Mouse (Mus musculus) layer of hippocampus, adult 18-20 months (tissue): ENCODE results near the gene Arid3c. TPM values are rescaled to one million over a fixed set of nuclear protein-coding genes. Genes with fewer than 3 reads are reported as not detected.
"Not testable (repeated sequence)": the region's sequence is repeated elsewhere in the genome, so short reads cannot be mapped to it uniquely, and the experiment has no call there.

Source experiments
- DNase-seq, 2 experiments: peaks; one replicate each; pipeline ENCODE4 v3.0.0; 2022; ENCODE audit warnings: low spot score in 2 of 2
- long read RNA-seq: library from polyadenylated mRNA; stranded (forward); transcript quantifications from one replicate; pipeline ENCODE4 v2.0.0, GENCODE M21; 2021
- total RNA-seq, 2 experiments: library from RNA; stranded (reverse); gene quantifications; 2 replicates each; pipeline ENCODE4 v1.2.3; 2021

Arid3c gene
- not detected for total RNA-seq
- long read RNA-seq = 0 reads

DNA sequence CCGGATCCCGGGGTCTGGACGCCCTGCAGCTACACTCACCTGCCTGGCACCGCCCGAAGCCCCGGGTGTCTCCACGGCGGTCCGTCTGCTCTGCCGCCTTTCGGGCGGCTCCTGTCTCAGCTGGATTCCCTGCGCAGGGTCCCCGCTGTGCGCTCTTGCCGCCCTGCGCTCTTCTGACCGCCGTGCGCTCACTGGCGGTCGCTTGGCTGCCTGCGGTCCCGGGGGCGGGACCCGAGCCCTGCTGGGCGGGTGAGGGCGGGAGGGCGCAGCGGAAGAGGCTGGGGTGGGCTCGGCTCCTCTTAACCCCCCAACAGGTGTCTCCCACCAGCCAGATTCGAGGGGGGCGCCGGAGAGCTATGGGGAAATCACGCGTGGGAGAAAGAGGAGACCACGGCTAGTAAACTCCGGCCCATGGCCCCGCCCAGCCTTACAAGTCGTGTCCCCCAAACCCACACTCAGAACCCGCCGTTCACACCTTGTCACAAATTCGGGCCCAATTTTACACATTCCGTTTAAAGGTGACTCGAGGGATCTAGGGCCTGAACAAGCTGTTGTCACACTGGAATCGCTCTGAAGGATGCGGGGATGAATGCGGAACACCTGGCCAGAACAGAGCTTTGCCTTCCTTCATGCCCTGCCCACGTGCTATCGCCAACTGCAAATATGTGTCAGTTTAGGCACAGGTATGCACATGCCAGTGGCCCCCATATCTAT is at the start of gene Arid3c:
Gene Arid3c (minus strand): TSS at position 91 of the 714 bp plus-strand sequence.
- no peak for DNase-seq

DNA sequence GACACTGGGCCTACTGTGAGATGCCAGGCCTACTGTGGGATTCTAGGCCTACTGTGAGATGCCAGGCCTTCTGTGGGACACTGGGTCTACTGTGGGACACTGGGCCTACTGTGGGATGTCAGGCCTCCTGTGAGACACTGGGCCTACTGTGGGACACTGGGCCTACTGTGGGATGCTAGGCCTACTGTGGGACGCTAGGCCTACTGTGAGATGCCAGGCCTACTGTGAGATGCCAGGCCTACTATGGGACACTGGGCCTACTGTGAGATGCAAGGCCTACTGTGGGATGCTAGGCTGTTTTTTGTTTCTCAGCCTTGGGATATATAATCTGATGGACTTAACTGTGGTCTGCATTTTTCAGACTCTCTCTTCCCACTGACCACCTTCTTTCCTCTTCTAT is 44.9 kb upstream of the Arid3c start:
- not testable (repeated sequence) for DNase-seq

DNA sequence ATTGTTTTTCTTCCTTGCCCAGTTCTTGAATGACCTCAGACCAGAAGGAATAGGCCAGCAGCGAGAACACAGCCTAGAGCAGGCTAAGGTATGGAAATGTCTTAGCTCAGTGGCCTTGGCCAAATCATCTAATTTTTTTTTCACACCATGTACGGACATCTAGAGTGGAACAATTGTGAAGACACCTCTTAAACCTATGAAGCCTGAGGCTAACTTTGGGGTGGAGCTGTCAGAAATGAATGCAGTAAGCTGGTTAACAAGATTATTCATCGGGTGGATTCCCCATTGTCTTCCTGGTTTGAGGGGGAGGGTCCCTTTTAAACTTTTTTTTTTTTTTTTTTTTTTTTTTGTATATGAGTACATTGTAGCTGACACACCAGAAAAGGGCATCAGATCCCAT is 43.6 kb upstream of the Arid3c start:
- not testable (repeated sequence) for DNase-seq

DNA sequence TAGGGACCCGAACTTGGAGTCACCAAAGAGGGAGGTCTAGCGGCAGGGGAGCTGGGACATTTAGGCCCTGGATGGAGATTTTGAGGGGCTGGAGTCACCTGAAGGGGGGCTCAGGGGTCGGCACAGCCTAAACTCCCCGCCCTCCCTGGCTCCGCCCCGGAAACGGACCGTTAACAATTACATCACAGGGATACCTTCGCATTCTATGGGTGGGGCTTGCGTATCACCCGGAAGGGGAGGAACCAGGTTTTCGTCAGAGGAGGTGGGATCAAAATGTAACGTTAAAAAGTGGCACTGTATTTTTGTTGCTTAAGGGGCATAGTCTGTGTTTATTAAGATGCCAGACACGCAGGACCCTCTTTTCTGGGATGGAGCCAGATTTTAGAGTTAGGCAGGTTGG is 43.1 kb upstream of the Arid3c start, which contains the start of gene Ccl27a:
Gene Ccl27a (minus strand): TSS at position 246 of the 400 bp plus-strand sequence.
- peak; percentile 79 to 85 for DNase-seq

DNA sequence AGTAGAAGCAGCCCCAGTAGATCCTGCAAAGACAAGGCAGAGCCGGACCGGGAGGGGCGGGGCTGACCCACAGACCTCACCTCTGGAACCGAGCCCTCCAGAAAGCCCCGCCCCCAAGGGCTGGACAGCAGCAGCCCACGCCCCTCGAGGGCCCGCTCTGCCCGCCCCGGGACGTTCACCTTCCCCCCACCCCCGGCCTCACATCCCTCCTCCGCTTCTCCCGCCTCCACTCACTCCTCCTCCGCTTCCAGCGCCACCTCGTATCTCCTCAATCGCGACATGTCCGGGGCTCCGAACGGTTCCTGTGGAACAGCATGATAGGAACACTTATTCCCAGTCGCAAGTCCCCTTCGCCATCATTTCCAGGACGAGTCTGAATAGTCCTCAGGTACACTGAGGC is 42.6 kb upstream of the Arid3c start:
- DNase-seq = peak in 1 of 2 experiments; percentile 39

DNA sequence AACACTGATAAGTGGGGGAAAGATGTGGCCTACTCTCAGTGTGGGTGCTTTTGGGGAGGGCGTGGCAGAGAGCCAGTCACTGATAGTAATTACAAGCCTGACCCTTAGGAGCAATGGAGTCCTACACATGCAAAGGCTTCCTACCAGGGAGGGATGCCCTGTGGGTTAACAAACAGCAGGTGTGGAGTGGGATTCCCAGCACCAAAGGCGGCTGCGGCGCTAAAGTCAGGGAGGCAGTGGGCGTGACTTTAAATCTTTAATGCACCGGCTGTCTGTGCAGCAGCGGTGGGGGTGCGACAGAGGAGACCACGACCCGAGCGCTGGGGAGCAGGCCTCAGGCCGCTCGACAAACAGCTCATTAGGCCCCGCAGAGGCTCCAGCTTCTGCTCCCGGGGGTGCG is 42.0 kb upstream of the Arid3c start:
- not testable (repeated sequence) for DNase-seq

DNA sequence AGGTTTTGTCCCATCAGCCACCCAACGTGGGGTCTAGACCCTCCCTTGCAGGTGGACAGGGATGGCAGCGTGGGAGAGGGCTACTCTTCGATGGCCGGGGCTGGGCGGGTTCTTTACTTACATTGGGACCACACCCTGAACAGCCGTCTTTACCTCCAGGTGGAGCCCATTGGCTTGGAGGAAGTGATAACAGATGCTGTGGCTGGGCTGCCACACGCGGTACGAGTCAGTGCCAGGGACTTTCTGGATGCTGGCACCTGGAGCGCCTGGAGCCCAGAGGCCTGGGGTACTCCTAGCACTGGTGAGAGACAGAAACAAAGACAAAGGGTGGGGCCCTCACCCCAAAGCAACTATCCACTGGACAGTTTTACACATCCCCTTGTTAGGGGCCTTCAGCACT is 36.4 kb upstream of the Arid3c start:
- DNase-seq = not testable (repeated sequence)

DNA sequence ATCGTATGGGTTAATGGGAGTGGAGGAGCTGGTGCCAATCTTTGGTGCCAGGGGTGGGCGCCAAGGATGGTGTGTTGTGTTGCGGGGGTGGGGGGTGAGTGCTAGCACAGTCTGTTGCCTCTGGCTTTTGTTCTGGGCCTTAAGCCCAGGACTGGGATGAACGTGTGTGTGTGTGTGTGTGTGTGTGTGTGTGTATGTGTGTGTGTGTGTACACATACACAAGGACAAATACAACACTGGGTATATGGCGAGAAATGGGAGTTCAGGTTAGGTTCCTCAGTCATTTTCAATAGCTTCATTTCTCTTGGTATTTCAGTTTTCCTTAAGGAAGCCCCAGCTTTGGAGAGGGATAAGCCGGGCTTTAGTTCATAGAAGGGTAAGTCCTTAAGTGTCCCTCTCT is 32.2 kb upstream of the Arid3c start:
- DNase-seq = not testable (repeated sequence)

DNA sequence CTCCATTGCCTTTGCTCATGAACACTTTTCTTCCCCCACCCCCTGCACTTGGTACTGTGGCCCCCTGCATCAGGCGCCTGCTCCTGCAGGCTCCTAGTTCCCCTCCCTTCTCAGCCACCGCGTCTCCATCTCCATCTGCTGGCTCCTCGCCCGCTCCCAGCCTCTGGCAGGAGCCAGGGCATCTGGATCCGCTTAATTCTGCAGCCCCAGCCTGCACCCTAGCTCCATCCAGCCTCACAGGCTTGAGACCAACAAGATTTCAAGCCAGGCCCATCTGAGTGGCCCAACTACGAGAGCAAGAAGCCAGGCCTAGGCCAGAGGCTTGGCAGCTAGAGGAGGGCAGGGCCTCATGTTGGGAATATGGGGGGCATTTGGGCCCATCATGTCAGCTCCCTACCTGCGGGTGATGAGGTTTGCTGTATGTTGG is 31.8 kb upstream of the Arid3c start:
- not testable (repeated sequence) for DNase-seq

DNA sequence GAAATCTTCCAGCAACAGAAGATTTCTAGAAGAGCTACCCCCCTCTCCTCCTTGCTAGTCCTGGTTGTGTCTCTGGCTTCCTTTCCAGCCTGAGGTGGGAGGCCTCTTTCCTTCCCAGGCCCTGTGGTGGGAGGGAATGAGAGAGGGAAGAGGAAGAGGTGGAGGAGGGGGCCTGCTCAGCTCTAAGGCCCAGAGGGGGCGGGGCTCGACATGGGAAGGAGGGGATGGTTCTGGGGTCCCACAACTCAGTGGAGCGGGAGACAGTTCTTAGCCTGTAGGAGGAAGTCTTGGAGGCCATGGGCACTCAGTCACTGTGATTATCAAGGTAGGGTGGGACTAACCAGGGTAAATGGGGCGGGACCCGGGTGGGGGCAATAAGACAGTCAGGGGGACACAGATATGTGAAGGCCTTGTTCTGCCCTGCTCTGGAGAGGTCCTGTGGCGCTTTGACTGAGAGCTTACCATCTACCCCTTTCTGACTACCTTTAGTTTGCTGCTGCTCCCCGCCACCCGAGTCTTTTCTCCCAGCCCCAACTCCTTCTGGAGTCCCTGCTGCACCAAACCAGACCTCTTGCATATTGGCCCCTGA is 31.3 kb upstream of the Arid3c start:
- no peak for DNase-seq

DNA sequence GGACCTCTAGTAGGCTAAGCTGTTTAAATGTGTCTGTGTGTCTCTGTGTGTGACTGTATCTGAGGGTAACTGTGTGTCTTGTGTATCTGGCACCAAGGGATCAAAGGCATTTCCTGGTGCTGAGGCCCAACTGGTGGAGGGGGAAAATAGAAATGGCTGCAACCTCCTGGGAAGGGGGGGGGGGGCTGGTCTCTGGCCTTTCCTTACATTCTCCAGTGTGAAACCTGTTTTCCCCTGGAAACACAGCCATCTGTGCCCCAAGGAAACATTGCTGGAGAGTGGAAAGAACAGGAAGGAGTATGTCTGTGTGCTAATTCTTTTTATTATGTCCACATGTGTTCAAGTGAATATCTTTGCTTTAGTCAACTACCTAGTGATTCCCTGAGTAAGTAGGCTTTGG is 30.7 kb upstream of the Arid3c start:
- DNase-seq = no peak

DNA sequence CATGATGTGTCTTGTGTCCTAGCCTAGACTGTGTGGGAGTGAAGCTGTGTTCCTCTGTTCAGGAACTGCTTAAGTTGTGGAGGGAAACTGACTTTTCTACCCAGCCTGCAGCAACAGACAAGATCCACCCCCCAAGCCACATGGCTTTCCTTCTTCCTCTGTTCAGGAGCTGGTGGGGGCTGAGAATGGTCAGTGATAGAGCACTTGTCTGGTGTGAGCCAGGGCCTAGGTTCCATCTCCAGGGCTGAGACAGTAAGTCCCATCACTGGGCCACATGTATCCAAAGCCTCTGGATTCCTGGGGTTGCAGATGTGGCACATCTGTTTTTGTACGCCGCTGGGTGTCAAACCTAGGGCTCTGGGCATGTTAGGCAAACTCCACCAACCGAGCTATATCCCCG is 30.0 kb upstream of the Arid3c start:
- DNase-seq = no peak

DNA sequence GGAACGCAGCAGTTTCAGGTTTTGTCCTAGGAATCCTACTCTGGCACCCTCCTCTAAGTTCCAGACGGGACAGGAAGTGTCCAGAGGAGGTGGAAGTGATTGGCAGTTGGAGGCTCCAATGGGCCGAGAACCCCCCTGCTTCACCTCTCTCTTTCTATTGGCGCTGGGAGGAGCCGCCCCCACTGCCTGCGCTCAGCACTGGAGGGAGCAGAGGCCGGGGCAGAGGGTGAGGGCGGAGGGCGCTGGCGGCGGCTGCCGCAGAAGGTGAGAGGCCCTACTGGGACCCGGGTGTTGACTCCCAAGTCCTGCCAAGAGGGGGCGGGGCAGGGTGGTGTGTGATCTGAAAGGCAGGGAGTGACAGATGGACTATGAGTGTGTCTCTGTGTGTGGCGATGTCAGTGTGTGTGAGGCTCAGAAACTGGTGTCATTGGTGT is 29.4 kb upstream of the Arid3c start:
- peak; percentile 59 to 74 for DNase-seq

DNA sequence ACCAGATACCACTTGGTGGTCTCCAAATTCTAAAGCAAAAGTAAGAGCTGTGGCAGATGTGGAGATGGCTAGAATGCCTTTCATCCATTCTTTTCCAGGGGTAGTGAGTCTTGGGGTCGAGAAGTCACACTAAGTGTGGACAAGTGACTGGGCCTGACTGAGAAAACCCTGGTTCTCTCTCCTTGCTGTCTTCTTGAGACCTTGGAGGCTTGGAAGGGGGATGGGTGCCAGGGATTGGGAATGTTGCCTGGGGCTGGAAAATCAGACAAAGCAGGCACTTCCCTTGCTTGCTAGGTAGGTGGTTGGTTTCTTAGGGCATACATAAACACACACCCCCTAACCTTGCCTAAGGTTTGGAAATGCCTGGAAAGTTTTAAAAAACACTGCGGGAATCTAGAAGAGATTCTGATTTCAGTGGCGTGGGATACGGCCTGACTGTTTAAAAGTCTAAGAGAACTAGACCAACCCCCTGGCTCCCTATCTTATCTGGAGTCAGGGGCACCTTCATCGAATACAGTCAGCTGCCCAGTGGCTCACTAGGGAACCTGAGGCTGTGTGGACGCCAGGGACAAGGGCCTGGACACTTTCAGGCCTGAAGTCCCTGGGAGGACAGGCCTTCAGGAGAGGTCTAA is 28.8 kb upstream of the Arid3c start:
- no peak for DNase-seq

DNA sequence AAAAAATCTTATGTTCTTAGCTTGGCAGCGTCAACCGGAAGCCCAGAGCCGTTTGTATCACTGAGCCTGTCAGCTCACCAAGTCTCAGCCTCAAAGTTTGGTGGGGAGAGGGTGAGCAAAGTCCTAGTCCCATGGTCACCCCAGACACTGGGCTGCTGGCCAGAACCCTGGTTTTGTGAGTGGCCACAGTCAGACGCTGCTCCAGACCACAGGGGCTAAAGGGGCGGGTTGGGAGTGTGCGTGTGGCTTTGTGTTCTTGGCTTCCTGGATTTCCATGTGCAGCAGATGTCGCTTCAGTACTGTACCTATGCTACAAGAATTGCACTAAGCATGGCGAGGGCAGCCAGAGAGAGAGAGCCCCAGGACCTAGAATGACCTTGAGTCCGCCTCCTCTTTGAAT is 28.3 kb upstream of the Arid3c start:
- DNase-seq = no peak

DNA sequence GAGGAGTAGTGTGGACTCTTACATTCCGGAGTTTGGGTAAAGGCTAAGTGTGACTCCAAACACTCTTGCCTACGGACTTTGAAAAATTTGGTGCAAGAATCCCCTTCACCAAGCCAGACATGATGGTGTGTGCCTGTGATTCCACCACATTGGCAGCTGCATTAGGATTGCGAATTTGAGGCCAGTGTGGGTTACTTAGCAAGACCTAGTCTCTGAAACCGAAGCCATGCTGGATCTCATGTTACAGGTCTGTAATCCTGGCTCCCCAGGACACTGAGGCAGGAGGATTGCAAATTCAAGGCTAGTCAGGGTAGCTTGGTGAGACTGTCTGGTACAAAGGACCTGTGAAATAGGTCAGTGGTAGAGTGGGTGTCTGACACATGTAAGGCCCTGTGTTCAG is 27.8 kb upstream of the Arid3c start:
- DNase-seq = no peak

DNA sequence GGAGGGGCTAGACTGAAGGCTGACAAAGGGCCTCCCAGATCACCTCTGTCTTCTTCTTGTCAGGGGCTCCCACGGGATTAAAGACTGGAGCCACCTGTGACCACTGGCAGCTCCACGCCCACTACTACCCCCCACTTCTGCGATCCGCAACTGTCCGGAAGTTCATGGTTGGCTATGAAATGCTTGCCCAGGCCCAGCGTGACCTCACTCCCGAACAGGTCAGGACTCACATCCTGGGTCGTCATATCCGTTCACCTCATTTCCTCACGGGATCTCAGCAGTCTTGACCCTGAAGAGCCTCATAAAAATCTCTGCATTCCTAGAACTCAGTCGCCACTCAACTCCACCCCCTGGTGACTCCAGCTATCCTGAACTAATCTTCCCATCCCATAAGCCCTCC is 27.1 kb upstream of the Arid3c start:
- DNase-seq = no peak

DNA sequence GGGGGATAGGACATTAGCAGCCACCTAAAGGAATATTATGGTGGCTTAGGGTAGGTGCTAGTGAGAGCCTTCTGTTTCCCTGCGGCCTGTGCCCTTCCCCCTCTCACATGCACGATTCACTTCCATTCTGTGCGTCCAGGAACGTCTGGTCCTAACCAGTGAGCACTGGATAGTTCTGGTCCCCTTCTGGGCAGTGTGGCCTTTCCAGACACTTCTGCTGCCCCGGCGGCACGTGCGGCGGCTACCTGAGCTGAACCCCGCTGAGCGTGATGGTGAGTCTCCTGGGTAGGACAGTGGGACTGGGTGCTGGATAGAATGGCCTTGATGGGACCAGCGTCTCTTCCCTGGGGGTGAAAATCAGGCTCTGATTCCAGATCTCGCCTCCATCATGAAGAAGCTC is 26.4 kb upstream of the Arid3c start:
- no peak for DNase-seq

DNA sequence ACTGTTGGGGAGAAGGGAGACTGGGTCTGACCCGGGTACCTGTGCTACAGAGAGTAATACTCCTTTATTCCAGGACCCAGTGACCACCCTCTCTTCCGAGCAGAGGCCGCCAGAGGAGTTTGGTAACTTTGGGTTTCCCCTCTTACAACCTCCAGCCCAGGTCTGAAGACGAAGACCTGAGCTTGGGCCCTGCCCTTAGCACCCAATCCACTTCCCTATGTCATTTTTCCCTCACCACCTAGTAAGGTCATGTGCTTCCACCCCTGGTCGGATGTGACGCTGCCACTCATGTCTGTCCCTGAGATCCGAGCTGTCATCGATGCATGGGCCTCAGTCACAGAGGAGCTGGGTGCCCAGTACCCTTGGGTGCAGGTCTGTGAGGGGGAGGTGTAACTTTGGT is 25.5 kb upstream of the Arid3c start:
- no peak for DNase-seq

DNA sequence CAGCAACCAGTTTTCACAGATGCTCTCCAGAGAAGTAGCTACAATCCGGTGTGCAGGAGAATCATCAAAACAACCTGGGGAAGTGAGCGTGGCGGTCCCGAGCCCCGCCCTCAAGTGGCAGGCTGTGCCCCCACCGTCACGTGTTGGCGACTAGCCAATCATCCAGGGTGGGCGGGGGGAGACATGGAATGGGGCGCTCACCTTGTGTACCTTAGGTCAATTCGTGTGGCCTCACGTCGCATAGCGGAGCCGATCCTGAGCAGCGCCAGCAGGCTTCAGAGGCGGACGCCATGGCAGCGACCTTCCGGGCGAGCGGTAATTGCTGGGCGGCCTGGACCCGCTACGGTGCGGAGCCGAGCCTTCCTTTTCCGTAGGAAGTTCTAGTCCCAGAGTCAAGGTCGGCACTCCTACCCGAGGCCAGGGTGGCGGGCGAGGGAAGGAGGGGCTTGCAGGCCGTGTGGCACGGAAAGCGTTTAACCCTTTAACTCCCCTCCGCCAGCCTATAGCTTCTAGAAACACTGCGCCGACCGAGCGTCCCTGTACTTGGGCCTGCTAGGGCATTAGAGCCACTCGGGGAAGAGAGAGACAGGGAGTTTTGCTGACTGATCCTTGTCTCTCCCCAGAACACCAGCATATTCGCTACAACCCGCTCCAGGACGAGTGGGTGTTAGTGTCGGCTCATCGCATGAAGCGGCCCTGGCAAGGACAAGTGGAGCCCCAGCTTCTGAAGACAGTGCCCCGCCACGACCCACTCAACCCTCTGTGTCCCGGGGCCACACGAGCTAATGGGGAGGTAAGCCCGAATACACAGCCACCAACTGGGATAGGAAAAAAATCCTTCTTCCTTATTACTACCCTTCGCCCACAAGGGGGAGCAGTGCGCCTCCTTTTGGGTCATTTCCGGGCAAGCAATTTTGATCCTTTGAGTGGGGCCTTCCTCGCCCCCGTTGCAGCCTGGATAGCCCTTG is 24.7 kb upstream of the Arid3c start, which contains the start of gene Sigmar1:
Gene Sigmar1 (minus strand): TSS at position 820 of the 968 bp plus-strand sequence.
- peak; percentile 70 to 87 for DNase-seq

DNA sequence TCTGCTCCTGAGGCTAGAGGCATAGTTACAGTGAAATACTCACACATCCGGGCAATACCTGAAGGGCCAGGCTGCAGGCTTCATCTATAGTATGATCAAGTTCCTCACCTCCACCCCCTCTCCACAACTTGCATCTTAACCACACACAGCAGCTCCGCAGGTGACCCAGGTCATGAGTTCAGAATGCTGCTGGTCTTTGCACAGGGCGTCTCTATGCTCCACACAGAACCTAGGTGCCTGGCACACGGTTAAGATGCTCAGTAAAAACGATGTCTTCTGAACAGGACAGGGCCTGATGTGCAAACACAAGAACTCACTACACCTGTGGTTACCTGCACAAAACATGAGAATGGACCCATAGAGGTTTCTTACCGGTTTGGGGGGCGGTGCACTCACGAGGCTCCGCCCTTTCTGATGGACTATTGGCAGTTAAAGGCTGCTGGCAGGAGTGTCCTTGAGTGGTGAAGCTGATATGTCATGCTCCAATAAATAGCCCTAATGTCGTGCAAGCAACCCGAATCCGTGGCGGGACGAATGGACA is 23.9 kb upstream of the Arid3c start, which contains the start of gene Galt:
Gene Galt (plus strand): TSS at position 432 of the 541 bp plus-strand sequence.
- peak in 1 of 2 experiments; percentile 72 for DNase-seq
